8 mouse cellular contexts compared by ENCODE assay signal in genomic region chr6:134036951-134037431, GRCm38 (mm10). TPM values are rescaled to one million over a fixed set of nuclear protein-coding genes. Genes with fewer than 3 reads are reported as not detected.
DNase-seq lines count a peak whose midpoint lies in the region; ATAC-seq and TF ChIP-seq lines count a peak whose summit lies in the region.

No protein-coding gene starts in this region.

- peaks cover 45% of the 10 kb centered on the region for H3K4me1 ChIP-seq in heart, embryonic 11.5 days (ENCODE audit: control insufficient read depth, insufficient read depth, low read length)
- peaks cover 7% of the 10 kb centered on the region for H3K4me1 ChIP-seq in ES-Bruce4 (ENCODE audit: control insufficient read depth, insufficient read depth, low read length)
- peaks cover 14% of the 10 kb centered on the region; the same call in 1 of the 2 replicates for H3K4me1 ChIP-seq in forebrain, postnatal 0 days (ENCODE audit: insufficient read depth)
- peaks cover 57% of the 10 kb centered on the region for H3K4me1 ChIP-seq in midbrain, embryonic 10.5 days
- peaks cover 37% of the 10 kb centered on the region for H3K4me1 ChIP-seq in thymus, adult 2 months (replicated peaks; ENCODE audit: control insufficient read depth, insufficient read depth, low read length)

- intact Hi-C loops in heart, postnatal 36 days (cut with DNase I): loop anchor here (2.0 to 5.0 kb wide), 5 partner anchors 50 to 330 kb away; no protein-coding TSS in a partner anchor

- H3K36me3 ChIP-seq in heart, embryonic 11.5 days (ENCODE audit: control insufficient read depth, insufficient read depth, low read length): no peaks in the 10 kb centered on the region
- H3K36me3 ChIP-seq in ES-Bruce4 (ENCODE audit: control insufficient read depth, insufficient read depth, low read length, poor library complexity, severe bottlenecking): no peaks in the 10 kb centered on the region
- H3K36me3 ChIP-seq in forebrain, postnatal 0 days (ENCODE audit: insufficient read depth): no peaks in the 10 kb centered on the region
- H3K36me3 ChIP-seq in midbrain, embryonic 10.5 days: peaks cover 9% of the 10 kb centered on the region
- H3K36me3 ChIP-seq in thymus, adult 2 months (ENCODE audit: control insufficient read depth, insufficient read depth, low read length): no peaks in the 10 kb centered on the region

- TF ChIP-seq CTCF in ES-Bruce4 (IDR thresholded peaks at IDR 0.05; ENCODE audit: low read depth, low read length): no peak
- peak; percentile 35 for TF ChIP-seq CTCF in forebrain, postnatal 0 days (IDR thresholded peaks at IDR 0.05; ENCODE audit: low read depth)
- no peak for TF ChIP-seq CTCF in thymus, adult 2 months (IDR thresholded peaks at IDR 0.05; ENCODE audit: borderline replicate concordance, control insufficient read depth, extremely low read depth, insufficient read depth, low read length, poor library complexity)

- H3K9ac ChIP-seq in heart, embryonic 11.5 days (ENCODE audit: low read depth, low read length): peak overlapping the region; percentile 92
- H3K9ac ChIP-seq in ES-Bruce4 (ENCODE audit: low read depth, poor library complexity, severe bottlenecking): peak overlapping the region; percentile 94; the same call in 1 of the 2 replicates
- 0 out of 2 replicates have a peak overlapping the region, but pooled peaks have one; percentile 2 for H3K9ac ChIP-seq in forebrain, postnatal 0 days

- no peak for ATAC-seq in heart, embryonic 11.5 days (replicated peaks; ENCODE audit: insufficient number of reproducible peaks, low FRiP score, low TSS enrichment)
- no peak for ATAC-seq in forebrain, postnatal 0 days

- peak overlapping the region; percentile 79 for H3K4me2 ChIP-seq in heart, embryonic 11.5 days
- H3K4me2 ChIP-seq in forebrain, postnatal 0 days (ENCODE audit: low read depth): peak overlapping the region; percentile 75

- TF ChIP-seq POLR2A in ES-Bruce4 (IDR thresholded peaks at IDR 0.05; ENCODE audit: insufficient read depth, low read length): no peak
- TF ChIP-seq POLR2A in thymus, adult 2 months (IDR thresholded peaks at IDR 0.05; ENCODE audit: control insufficient read depth, extremely low read depth, insufficient read depth, low read length, poor library complexity): no peak

- no peak for TF ChIP-seq EP300 in ES-Bruce4 (IDR thresholded peaks at IDR 0.05; ENCODE audit: insufficient read depth, low read depth, low read length)

- peak overlapping the region; percentile 76 for H3K4me3 ChIP-seq in heart, embryonic 11.5 days (ENCODE audit: low read depth, low read length)
- H3K4me3 ChIP-seq in ES-Bruce4 (ENCODE audit: low read depth, low read length): no peak overlapping the region
- H3K4me3 ChIP-seq in forebrain, postnatal 0 days (ENCODE audit: low read depth, low read length): peak overlapping the region; percentile 53
- peak overlapping the region; percentile 71 for H3K4me3 ChIP-seq in midbrain, embryonic 10.5 days
- no peak overlapping the region for H3K4me3 ChIP-seq in thymus, adult 2 months (ENCODE audit: control insufficient read depth, insufficient read depth, low read length)

- no peak for DNase-seq in heart, postnatal 36 days
- no peak for DNase-seq in forebrain, postnatal 0 days
- DNase-seq in midbrain, embryonic 10.5 days (ENCODE audit: low spot score): no peak
- no peak for DNase-seq in MN1 (ENCODE audit: low spot score)
- no peak for DNase-seq in thymus, adult 2 months
- DNase-seq in kidney, adult 11 months: no peak

- no peaks in the 10 kb centered on the region for H3K9me3 ChIP-seq in heart, embryonic 11.5 days (replicated peaks; ENCODE audit: control insufficient read depth, low read length)
- H3K9me3 ChIP-seq in ES-Bruce4 (replicated peaks; ENCODE audit: control insufficient read depth, insufficient read depth, low read length, poor library complexity, severe bottlenecking): no peaks in the 10 kb centered on the region
- H3K9me3 ChIP-seq in forebrain, postnatal 0 days (ENCODE audit: low read length): no peaks in the 10 kb centered on the region
- H3K9me3 ChIP-seq in midbrain, embryonic 10.5 days (replicated peaks): no peaks in the 10 kb centered on the region

- no peaks in the 10 kb centered on the region for H3K27me3 ChIP-seq in heart, embryonic 11.5 days (ENCODE audit: control insufficient read depth, insufficient read depth, low read length)
- no peaks in the 10 kb centered on the region for H3K27me3 ChIP-seq in ES-Bruce4 (ENCODE audit: control insufficient read depth, insufficient read depth, low read length, poor library complexity, severe bottlenecking)
- H3K27me3 ChIP-seq in forebrain, postnatal 0 days (ENCODE audit: insufficient read depth, low read length): no peaks in the 10 kb centered on the region
- no peaks in the 10 kb centered on the region for H3K27me3 ChIP-seq in midbrain, embryonic 10.5 days (ENCODE audit: low read depth, poor library complexity, severe bottlenecking)
- H3K27me3 ChIP-seq in thymus, adult 2 months (ENCODE audit: control insufficient read depth, insufficient read depth, low read length): no peaks in the 10 kb centered on the region

- 13% methylated on average over 3 of the region's 3 CpGs for WGBS in heart, embryonic 11.5 days (ENCODE audit: insufficient replicate concordance)
- WGBS in forebrain, postnatal 0 days: 8% methylated on average over 3 of the region's 3 CpGs
- WGBS in midbrain, embryonic 10.5 days: 23% methylated on average over 3 of the region's 3 CpGs
- 2% methylated on average over 3 of the region's 3 CpGs for WGBS in thymus, adult 2 months

- peak overlapping the region; percentile 99 for H3K27ac ChIP-seq in heart, embryonic 11.5 days (ENCODE audit: low read depth, low read length)
- H3K27ac ChIP-seq in ES-Bruce4 (ENCODE audit: insufficient read depth, low read length): no peak overlapping the region
- no peak overlapping the region for H3K27ac ChIP-seq in forebrain, postnatal 0 days (ENCODE audit: low read depth, low read length)
- H3K27ac ChIP-seq in midbrain, embryonic 10.5 days (replicated peaks): peak overlapping the region; percentile 98
- no peak overlapping the region for H3K27ac ChIP-seq in thymus, adult 2 months (ENCODE audit: control insufficient read depth, insufficient read depth, low read length)

RNA-seq across cellular contexts. Expression of gene Etv6, which starts 1.5 kb away (rescaled TPM):
- polyA plus RNA-seq in heart, embryonic 11.5 days (2014; fragmentation: Nextera tagmentation; extraction: Ambion mirVana): 16.0 and 17.9 TPM in 2 replicates
- 10 to 100 TPM; 11.5 to 15.0 TPM for total RNA-seq in heart, postnatal 36 days (2021)
- polyA plus RNA-seq in ES-Bruce4 (2011; ENCODE audit: insufficient read depth, insufficient read length, low read depth, missing spikeins): 18.1 and 19.9 TPM in 2 replicates
- total RNA-seq in forebrain, postnatal 0 days (2014; rRNA removed): 7.1 TPM in 2 replicates
- polyA plus RNA-seq in forebrain, postnatal 0 days (2015; fragmentation: Nextera tagmentation; extraction: Ambion mirVana): 3.0 and 3.3 TPM in 2 replicates
- 12.6 and 12.8 TPM in 2 replicates for polyA plus RNA-seq in midbrain, embryonic 10.5 days (2016; fragmentation: Nextera tagmentation; extraction: Ambion mirVana)
- polyA plus RNA-seq in thymus, adult 2 months (2012; rRNA removed): 43.8 and 46.9 TPM in 2 replicates

Comparison
In these comparisons a context has a peak if more than half of its experiments do, and no peak if none do; other contexts are left out.
1. H3K27ac ChIP-seq: peak in heart, embryonic 11.5 days (single experiment) and midbrain, embryonic 10.5 days (single experiment); none in ES-Bruce4 (single experiment), forebrain, postnatal 0 days (single experiment) and thymus, adult 2 months (single experiment).
2. H3K4me3 ChIP-seq: peak in heart, embryonic 11.5 days (single experiment), forebrain, postnatal 0 days (single experiment) and midbrain, embryonic 10.5 days (single experiment); none in ES-Bruce4 (single experiment) and thymus, adult 2 months (single experiment).
3. H3K9ac ChIP-seq: peak in every context shown above with its lines; median percentile 94 in ES-Bruce4; 92 in heart, embryonic 11.5 days; 2 in forebrain, postnatal 0 days.